Mouse (Mus musculus) limb, embryonic 15.5 days (tissue): ENCODE measurements around the gene Spns3. TPM values are rescaled to one million over a fixed set of nuclear protein-coding genes. Genes with fewer than 3 reads are reported as not detected.

Experiments used
- ATAC-seq: fragments of 200-750 bp; cut with Nextera tagmentation; 2 replicates; pipeline ENCODE4 v1.8.0; 2017; ENCODE audit warnings: low read depth, moderate TSS enrichment; ENCODE audit not compliant: insufficient number of reproducible peaks, low FRiP score, low TSS enrichment
- H3K27ac ChIP-seq: fragments of 300-500 bp; sonication (generic); 2 replicates; pipeline ENCODE4 v1.5.1; 2015; ENCODE audit warnings: moderate library complexity, mild to moderate bottlenecking, inconsistent platforms
- H3K27me3 ChIP-seq: fragments of 300-500 bp; sonication (generic); 2 replicates; pipeline ENCODE4 v1.6.1; 2015; ENCODE audit warnings: inconsistent platforms
- H3K36me3 ChIP-seq: fragments of 300-500 bp; sonication (generic); 2 replicates; pipeline ENCODE4 v1.6.1; 2015; ENCODE audit warnings: inconsistent platforms
- H3K4me1 ChIP-seq: fragments of 300-500 bp; sonication (generic); 2 replicates; pipeline ENCODE4 v1.6.1; 2015; ENCODE audit warnings: inconsistent platforms
- H3K4me2 ChIP-seq: fragments of 300-500 bp; sonication (generic); 2 replicates; pipeline ENCODE4 v1.6.1; 2015; ENCODE audit warnings: mild to moderate bottlenecking, inconsistent platforms
- H3K4me3 ChIP-seq: fragments of 300-500 bp; sonication (generic); 2 replicates; pipeline ENCODE4 v1.5.1; 2015; ENCODE audit warnings: mild to moderate bottlenecking, inconsistent platforms
- H3K9ac ChIP-seq: fragments of 300-500 bp; sonication (generic); 2 replicates; pipeline ENCODE4 v1.6.1; 2015; ENCODE audit warnings: inconsistent platforms
- H3K9me3 ChIP-seq: fragments of 300-500 bp; sonication (generic); 2 replicates; pipeline ENCODE4 v1.6.1; 2016; ENCODE audit warnings: inconsistent platforms
- WGBS: fragments of 180-500 bp; shearing (Covaris S2); methylation state at CpG from one replicate; pipeline ENCODE4 v1.1.7; 2015; 5-methylcytosine and 5-hydroxymethylcytosine counted together
- polyA plus RNA-seq: library from polyadenylated mRNA; unstranded; fragments of >200 nt; fragmentation: Nextera tagmentation; extraction: Ambion mirVana; gene quantifications from 2 replicates; pipeline ENCODE4 v1.2.1, GENCODE M21; 2015

Spns3 gene
- polyA plus RNA-seq, 1 experiment from 2014 or later, result 0.97 TPM

DNA sequence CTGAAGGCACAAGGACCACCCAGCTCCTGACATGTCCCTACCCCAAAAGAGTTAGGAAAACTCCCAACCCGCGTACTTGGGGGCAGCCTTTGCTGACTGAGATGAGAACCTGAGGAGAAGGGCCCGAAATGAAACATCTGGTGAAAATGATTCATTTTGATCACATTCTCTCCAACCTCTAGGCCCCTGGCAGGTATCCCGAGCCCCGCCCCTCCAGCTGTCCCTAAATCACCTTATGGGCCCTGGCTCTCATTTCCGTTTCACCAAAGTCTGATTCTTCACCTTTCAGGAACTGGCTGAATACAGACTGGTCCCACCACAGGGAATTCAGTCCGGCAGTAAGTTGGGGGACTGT lies 25.8 kb upstream of the Spns3 start:
- no peaks in the 10 kb centered on the region for H3K9me3 ChIP-seq
- H3K27me3 ChIP-seq, result peaks cover 14% of the 10 kb centered on the region; the same call in 1 of the 2 replicates
- 9% methylated on average over 7 of the region's 7 CpGs for WGBS
- H3K4me2 ChIP-seq, result peak overlapping the region; percentile 48
- H3K36me3 ChIP-seq, result no peaks in the 10 kb centered on the region
- H3K4me3 ChIP-seq, result peak overlapping the region; percentile 30
- H3K27ac ChIP-seq, result no peak overlapping the region
- ATAC-seq, result no peak
- H3K9ac ChIP-seq, result no peak overlapping the region
- H3K4me1 ChIP-seq, result peaks cover 11% of the 10 kb centered on the region; the same call in 1 of the 2 replicates

DNA sequence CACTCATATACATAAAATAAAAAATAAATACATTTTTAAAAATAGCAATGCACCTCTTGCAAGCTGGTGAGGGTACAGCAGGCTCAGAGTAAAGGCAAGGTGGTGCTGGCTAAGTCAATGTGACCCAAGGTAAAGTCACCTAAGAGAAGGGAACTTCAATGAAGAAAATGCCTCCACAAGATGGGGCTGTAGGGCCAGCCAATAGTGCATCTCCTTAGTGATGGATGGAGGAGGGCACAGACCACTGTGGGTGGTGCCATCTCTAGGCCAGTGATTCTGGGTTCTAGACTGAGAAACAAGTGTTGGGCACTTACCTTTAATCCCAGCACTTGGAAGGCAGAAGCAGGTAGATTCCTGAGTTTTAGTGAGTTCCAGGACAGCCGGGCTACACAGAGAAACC lies 23.5 kb upstream of the Spns3 start:
- Histone ChIP-seq H3K9ac (no peak overlapping the region), H3K4me2 (no peak overlapping the region), H3K4me1 (peaks cover 16% of the 10 kb centered on the region; the same call in 1 of the 2 replicates), H3K36me3 (no peaks in the 10 kb centered on the region), H3K27me3 (peaks cover 14% of the 10 kb centered on the region; the same call in 1 of the 2 replicates), H3K4me3 (no peak overlapping the region), H3K9me3 (no peaks in the 10 kb centered on the region), H3K27ac (no peak overlapping the region)
- 89% methylated on average over 1 of the region's 1 CpGs for WGBS
- ATAC-seq, result no peak

DNA sequence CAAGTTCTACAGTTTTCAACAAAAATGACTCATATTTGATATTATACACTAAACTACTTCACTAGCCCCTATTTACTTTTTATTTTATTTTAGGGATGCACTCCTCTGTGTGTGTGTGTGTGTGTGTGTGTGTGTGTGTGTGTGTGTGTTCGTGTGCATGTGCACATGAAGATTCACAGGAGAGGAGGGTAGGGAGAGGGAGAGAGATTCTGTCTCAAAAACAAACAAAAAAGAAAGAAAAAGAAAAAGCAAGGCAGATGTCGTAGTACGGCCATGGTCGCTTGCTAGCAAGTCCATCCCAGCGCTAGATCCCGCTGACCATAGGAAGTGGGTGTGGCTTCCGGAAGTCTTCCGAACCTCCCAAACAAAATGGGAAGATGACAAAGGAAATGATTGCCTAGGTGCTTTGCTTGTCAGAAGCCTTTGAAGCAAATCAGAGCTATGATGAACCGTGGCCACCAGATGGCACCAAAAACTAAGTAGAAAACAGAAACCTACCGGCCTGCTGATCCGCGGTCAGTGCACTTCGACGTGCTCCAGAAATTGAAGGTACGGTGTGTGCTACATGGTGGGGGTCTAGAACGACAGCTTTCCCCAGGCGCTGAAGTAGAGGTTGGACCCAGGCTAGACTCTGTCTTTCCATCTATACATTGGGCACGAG lies 20.1 kb upstream of the Spns3 start:
- no peaks in the 10 kb centered on the region for H3K27me3 ChIP-seq
- H3K9ac ChIP-seq, result no peak overlapping the region
- ATAC-seq, result no peak
- H3K4me1 ChIP-seq, result peaks cover 5% of the 10 kb centered on the region; the same call in 1 of the 2 replicates
- 5% methylated on average over 18 of the region's 18 CpGs for WGBS
- H3K9me3 ChIP-seq, result no peaks in the 10 kb centered on the region
- H3K4me3 ChIP-seq, result peak overlapping the region; percentile 19; the same call in 1 of the 2 replicates
- no peaks in the 10 kb centered on the region for H3K36me3 ChIP-seq
- H3K4me2 ChIP-seq, result peak overlapping the region; percentile 33
- H3K27ac ChIP-seq, result no peak overlapping the region

DNA sequence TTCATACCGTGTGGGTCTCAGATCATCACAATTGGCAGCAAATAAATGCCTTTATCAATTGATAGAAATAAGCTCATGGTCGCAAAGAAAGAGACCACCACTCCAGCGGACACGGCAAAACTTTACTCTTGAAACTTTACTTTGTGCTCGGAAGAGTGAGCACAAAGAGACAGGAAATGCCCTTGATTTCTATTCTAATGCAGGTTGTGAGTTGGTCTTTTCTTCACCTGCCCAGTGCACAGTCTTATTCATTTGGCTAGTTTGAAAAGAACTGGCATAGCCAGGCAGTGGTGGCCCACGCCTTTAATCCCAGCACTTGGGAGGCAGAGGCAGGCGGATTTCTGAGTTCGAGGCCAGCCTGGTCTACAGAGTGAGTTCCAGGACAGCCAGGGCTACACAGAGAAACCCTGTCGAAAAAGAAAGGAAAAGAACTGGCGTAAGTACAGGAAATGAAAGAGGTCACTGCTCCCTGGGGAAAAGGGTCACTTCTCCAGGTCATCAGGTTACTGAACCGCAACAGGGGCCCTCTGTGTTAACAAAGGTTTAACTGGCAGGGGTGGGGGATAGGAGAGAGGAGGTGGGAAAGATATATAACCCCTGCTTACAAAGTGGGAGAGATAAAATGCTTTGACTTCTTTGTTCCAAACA lies 19.5 kb upstream of the Spns3 start:
- Histone ChIP-seq H3K4me3 (no peak overlapping the region), H3K27ac (no peak overlapping the region), H3K4me2 (no peak overlapping the region), H3K9me3 (no peaks in the 10 kb centered on the region), H3K36me3 (no peaks in the 10 kb centered on the region), H3K9ac (no peak overlapping the region), H3K27me3 (no peaks in the 10 kb centered on the region), H3K4me1 (peaks cover 5% of the 10 kb centered on the region; the same call in 1 of the 2 replicates)
- WGBS, result 80% methylated on average over 11 of the region's 11 CpGs
- no peak for ATAC-seq

DNA sequence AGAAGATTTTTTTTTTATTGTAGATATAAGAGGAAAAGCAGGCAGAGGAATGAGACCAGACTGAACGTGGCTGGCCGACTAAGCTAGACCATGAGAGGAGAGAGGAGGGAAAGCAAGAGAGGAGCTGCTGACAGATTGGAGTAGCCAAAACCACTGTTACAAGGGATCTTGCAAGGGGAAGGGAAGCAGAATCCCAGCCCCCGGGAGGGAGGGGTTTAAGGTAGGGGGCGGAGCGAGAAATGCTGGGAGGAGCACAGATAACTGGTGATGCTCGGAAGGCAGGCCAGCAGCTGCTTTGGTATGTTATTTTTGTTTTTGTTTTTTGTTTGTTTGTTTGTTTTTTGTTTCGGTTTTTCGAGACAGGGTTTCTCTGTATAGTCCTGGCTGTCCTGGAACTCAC lies 18.7 kb upstream of the Spns3 start:
- 46% methylated on average over 8 of the region's 8 CpGs for WGBS
- peaks cover 5% of the 10 kb centered on the region; the same call in 1 of the 2 replicates for H3K4me1 ChIP-seq
- no peaks in the 10 kb centered on the region for H3K27me3 ChIP-seq
- no peaks in the 10 kb centered on the region for H3K9me3 ChIP-seq
- H3K36me3 ChIP-seq, result no peaks in the 10 kb centered on the region
- H3K9ac ChIP-seq, result no peak overlapping the region
- H3K4me2 ChIP-seq, result no peak overlapping the region
- no peak overlapping the region for H3K4me3 ChIP-seq
- no peak for ATAC-seq
- no peak overlapping the region for H3K27ac ChIP-seq

- no peak overlapping the region for H3K9ac ChIP-seq
- peaks cover 5% of the 10 kb centered on the region; the same call in 1 of the 2 replicates for H3K4me1 ChIP-seq
- H3K27ac ChIP-seq, result no peak overlapping the region
- H3K36me3 ChIP-seq, result no peaks in the 10 kb centered on the region
- H3K4me2 ChIP-seq, result no peak overlapping the region
- ATAC-seq, result no peak
- H3K27me3 ChIP-seq, result no peaks in the 10 kb centered on the region
- H3K4me3 ChIP-seq, result no peak overlapping the region
- 43% methylated on average over 10 of the region's 10 CpGs for WGBS
- no peaks in the 10 kb centered on the region for H3K9me3 ChIP-seq
Observed at GRCm38 (mm10) chr11:72566816-72567338, 16.6 kb upstream of the Spns3 start.

GRCm38 (mm10) chr11:72566304-72566703 lies 16.0 kb upstream of the Spns3 start:
- no peaks in the 10 kb centered on the region for H3K36me3 ChIP-seq
- H3K27me3 ChIP-seq, result no peaks in the 10 kb centered on the region
- ATAC-seq, result no peak
- H3K9ac ChIP-seq, result no peak overlapping the region
- H3K27ac ChIP-seq, result no peak overlapping the region
- WGBS, result 76% methylated on average over 7 of the region's 7 CpGs
- H3K4me2 ChIP-seq, result no peak overlapping the region
- H3K4me3 ChIP-seq, result no peak overlapping the region
- no peaks in the 10 kb centered on the region for H3K9me3 ChIP-seq
- H3K4me1 ChIP-seq, result peaks cover 5% of the 10 kb centered on the region; the same call in 1 of the 2 replicates

DNA sequence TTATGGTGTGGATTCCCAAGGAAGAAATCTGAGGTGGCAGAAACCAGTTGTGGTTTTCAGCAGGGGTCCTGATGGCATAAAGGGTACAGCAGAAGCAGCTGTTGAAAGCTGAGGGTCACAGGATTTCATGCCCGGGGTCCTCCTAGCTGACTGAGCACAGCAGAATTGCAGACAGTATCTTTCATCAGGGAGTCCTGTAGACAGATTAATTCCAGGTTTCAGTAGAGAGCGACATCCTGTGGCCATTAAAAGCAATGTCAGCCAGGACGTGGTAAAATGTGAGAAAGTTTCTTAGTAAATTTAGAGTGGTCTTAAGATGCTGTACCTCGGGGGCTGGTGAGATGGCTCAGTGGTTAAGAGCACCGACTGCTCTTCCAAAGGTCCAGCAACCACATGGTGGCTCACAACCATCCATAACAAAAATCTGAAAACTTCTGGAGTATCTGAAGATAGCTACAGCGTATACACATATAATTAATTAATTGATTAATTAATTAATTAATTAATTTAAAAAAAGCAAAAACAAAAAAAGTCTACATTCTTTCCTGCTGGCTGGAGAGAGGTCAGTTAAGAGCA lies 14.0 kb upstream of the Spns3 start:
- 24% methylated on average over 6 of the region's 6 CpGs for WGBS
- no peaks in the 10 kb centered on the region for H3K27me3 ChIP-seq
- no peak overlapping the region for H3K27ac ChIP-seq
- no peaks in the 10 kb centered on the region for H3K36me3 ChIP-seq
- no peak overlapping the region for H3K9ac ChIP-seq
- no peaks in the 10 kb centered on the region for H3K9me3 ChIP-seq
- H3K4me2 ChIP-seq, result no peak overlapping the region
- no peak overlapping the region for H3K4me3 ChIP-seq
- no peak for ATAC-seq
- H3K4me1 ChIP-seq, result no peaks in the 10 kb centered on the region

GRCm38 (mm10) chr11:72560661-72561060 lies 10.4 kb upstream of the Spns3 start:
- Histone ChIP-seq H3K4me3 (no peak overlapping the region), H3K27ac (no peak overlapping the region), H3K9me3 (no peaks in the 10 kb centered on the region), H3K9ac (no peak overlapping the region), H3K27me3 (no peaks in the 10 kb centered on the region), H3K36me3 (no peaks in the 10 kb centered on the region), H3K4me2 (no peak overlapping the region), H3K4me1 (no peaks in the 10 kb centered on the region)
- 65% methylated on average over 3 of the region's 3 CpGs for WGBS
- no peak for ATAC-seq

DNA sequence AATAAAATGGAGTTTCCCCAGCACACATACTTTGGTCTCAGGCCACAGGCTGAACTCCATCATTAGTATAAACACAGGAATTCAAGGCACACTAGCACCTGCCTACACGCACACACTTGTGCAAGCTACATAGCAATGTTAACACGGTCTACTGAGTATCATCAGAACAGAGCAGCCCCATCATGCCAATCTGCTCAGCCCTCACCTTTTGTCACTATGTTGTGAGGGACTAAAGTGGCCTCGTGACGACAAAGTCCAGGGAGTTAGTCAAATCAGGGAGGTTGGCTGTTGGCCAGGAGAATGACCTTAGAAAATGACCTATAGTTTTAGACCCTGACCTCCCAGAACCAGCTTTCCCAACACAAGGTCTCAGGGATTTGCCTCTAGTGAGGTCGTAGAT lies 7.8 kb upstream of the Spns3 start:
- WGBS, result 72% methylated on average over 5 of the region's 5 CpGs
- Histone ChIP-seq H3K9me3 (no peaks in the 10 kb centered on the region), H3K27me3 (no peaks in the 10 kb centered on the region), H3K27ac (no peak overlapping the region), H3K9ac (no peak overlapping the region), H3K4me3 (no peak overlapping the region), H3K4me1 (no peaks in the 10 kb centered on the region), H3K4me2 (no peak overlapping the region), H3K36me3 (no peaks in the 10 kb centered on the region)
- no peak for ATAC-seq

- WGBS, result 71% methylated on average over 2 of the region's 2 CpGs
- H3K27me3 ChIP-seq, result no peaks in the 10 kb centered on the region
- H3K9me3 ChIP-seq, result no peaks in the 10 kb centered on the region
- H3K4me2 ChIP-seq, result no peak overlapping the region
- no peak for ATAC-seq
- H3K4me1 ChIP-seq, result no peaks in the 10 kb centered on the region
- H3K36me3 ChIP-seq, result no peaks in the 10 kb centered on the region
- H3K27ac ChIP-seq, result no peak overlapping the region
- H3K4me3 ChIP-seq, result no peak overlapping the region
- no peak overlapping the region for H3K9ac ChIP-seq
Observed at GRCm38 (mm10) chr11:72556953-72557352, 6.6 kb upstream of the Spns3 start.

DNA sequence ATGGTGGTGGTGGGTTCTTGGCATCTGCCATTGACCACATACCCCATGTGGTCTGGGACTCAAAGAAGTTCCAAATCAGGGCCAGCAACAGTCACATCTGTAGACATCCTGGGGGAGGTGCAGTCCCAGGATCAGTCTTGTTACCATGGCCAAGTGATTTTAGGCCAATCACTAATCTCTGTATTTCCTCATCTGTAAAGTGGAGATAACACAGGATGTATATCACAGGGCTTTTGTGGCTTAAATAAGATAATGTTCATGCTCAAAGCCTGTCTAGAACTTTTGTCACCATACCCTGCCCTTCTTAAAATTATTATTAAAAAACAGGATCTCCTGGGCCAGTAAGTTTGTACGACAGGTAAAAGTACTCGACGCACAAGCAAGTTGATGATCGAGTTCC lies 6.2 kb upstream of the Spns3 start:
- Histone ChIP-seq H3K27me3 (no peaks in the 10 kb centered on the region), H3K9ac (no peak overlapping the region), H3K36me3 (no peaks in the 10 kb centered on the region), H3K27ac (no peak overlapping the region), H3K4me1 (no peaks in the 10 kb centered on the region), H3K4me3 (no peak overlapping the region), H3K9me3 (no peaks in the 10 kb centered on the region), H3K4me2 (no peak overlapping the region)
- ATAC-seq, result no peak
- 89% methylated on average over 4 of the region's 4 CpGs for WGBS
